Mouse (Mus musculus): Measurements from ENCODE around the gene Defb18. TPM values are rescaled to one million over a fixed set of nuclear protein-coding genes. Genes with fewer than 3 reads are reported as not detected.
"Not testable (repeated sequence)": the region's sequence is repeated elsewhere in the genome, so short reads cannot be mapped to it uniquely, and the experiment has no call there.

Defb18 gene
- total RNA-seq (2014; rRNA removed) (not detected in 2 replicates), polyA plus RNA-seq (2015; fragmentation: Nextera tagmentation; extraction: Ambion mirVana) (not detected in 2 replicates)

GRCm38 (mm10) chr1:18237343-18237742 is at the start of gene Defb18:
Gene Defb18, minus strand, starts transcription at chr1:18237443.
- H3K4me3 ChIP-seq (ENCODE audit: low read depth, low read length): no peak within 1 kb of the TSS
- no peaks in the 10 kb centered on the region for H3K4me1 ChIP-seq (ENCODE audit: insufficient read depth)
- no peak for DNase-seq
- no peaks in the 10 kb centered on the region for H3K36me3 ChIP-seq (ENCODE audit: insufficient read depth)
- no peak within 1 kb of the TSS for H3K27ac ChIP-seq (ENCODE audit: low read depth, low read length)
- no peaks in the 10 kb centered on the region for H3K27me3 ChIP-seq (ENCODE audit: insufficient read depth, low read length)
- no peak within 1 kb of the TSS for H3K9ac ChIP-seq
- H3K4me2 ChIP-seq (ENCODE audit: low read depth): no peak within 1 kb of the TSS
- 75% methylated on average over 1 of the region's 1 CpGs for WGBS
- no peaks in the 10 kb centered on the region for H3K9me3 ChIP-seq (ENCODE audit: low read length)
- ATAC-seq: no peak
- no peak for TF ChIP-seq CTCF (IDR thresholded peaks at IDR 0.05; ENCODE audit: low read depth)

GRCm38 (mm10) chr1:18271095-18271494 is 33.9 kb upstream of the Defb18 start:
- no peak overlapping the region for H3K27ac ChIP-seq (ENCODE audit: low read depth, low read length)
- WGBS: 83% methylated on average over 4 of the region's 4 CpGs
- TF ChIP-seq CTCF (IDR thresholded peaks at IDR 0.05; ENCODE audit: low read depth): no peak
- H3K36me3 ChIP-seq (ENCODE audit: insufficient read depth): no peaks in the 10 kb centered on the region
- ATAC-seq (no peak), DNase-seq (no peak)
- H3K4me2 ChIP-seq (ENCODE audit: low read depth): no peak overlapping the region
- H3K4me1 ChIP-seq (ENCODE audit: insufficient read depth): no peaks in the 10 kb centered on the region
- H3K9ac ChIP-seq: no peak overlapping the region
- H3K9me3 ChIP-seq (ENCODE audit: low read length): no peaks in the 10 kb centered on the region
- no peaks in the 10 kb centered on the region for H3K27me3 ChIP-seq (ENCODE audit: insufficient read depth, low read length)
- H3K4me3 ChIP-seq (ENCODE audit: low read depth, low read length): no peak overlapping the region

- Histone ChIP-seq H3K9me3 (ENCODE audit: low read length) (no peaks in the 10 kb centered on the region), H3K4me2 (ENCODE audit: low read depth) (no peak overlapping the region), H3K27ac (ENCODE audit: low read depth, low read length) (no peak overlapping the region), H3K9ac (no peak overlapping the region), H3K36me3 (ENCODE audit: insufficient read depth) (no peaks in the 10 kb centered on the region), H3K27me3 (ENCODE audit: insufficient read depth, low read length) (no peaks in the 10 kb centered on the region), H3K4me1 (ENCODE audit: insufficient read depth) (no peaks in the 10 kb centered on the region), H3K4me3 (ENCODE audit: low read depth, low read length) (no peak overlapping the region)
- no peak for ATAC-seq
- TF ChIP-seq CTCF (IDR thresholded peaks at IDR 0.05; ENCODE audit: low read depth): no peak
- WGBS: 40% methylated on average over 5 of the region's 5 CpGs
- no peak for DNase-seq
Measured at GRCm38 (mm10) chr1:18268845-18269244, 31.6 kb upstream of the Defb18 start.

GRCm38 (mm10) chr1:18265038-18265437 is 27.8 kb upstream of the Defb18 start, which contains the start of gene Defb41:
Gene Defb41, minus strand, starts transcription at chr1:18265138.
- no peaks in the 10 kb centered on the region for H3K9me3 ChIP-seq (ENCODE audit: low read length)
- H3K9ac ChIP-seq: no peak within 1 kb of the TSS
- no peak within 1 kb of the TSS for H3K4me3 ChIP-seq (ENCODE audit: low read depth, low read length)
- H3K36me3 ChIP-seq (ENCODE audit: insufficient read depth): no peaks in the 10 kb centered on the region
- no peaks in the 10 kb centered on the region for H3K27me3 ChIP-seq (ENCODE audit: insufficient read depth, low read length)
- H3K4me2 ChIP-seq (ENCODE audit: low read depth): no peak within 1 kb of the TSS
- ATAC-seq (no peak), DNase-seq (no peak)
- H3K4me1 ChIP-seq (ENCODE audit: insufficient read depth): no peaks in the 10 kb centered on the region
- no peak within 1 kb of the TSS for H3K27ac ChIP-seq (ENCODE audit: low read depth, low read length)
- TF ChIP-seq CTCF (IDR thresholded peaks at IDR 0.05; ENCODE audit: low read depth): no peak

- not testable (repeated sequence) for H3K9me3 ChIP-seq (ENCODE audit: low read length); H3K4me1 ChIP-seq (ENCODE audit: insufficient read depth); ATAC-seq; H3K27ac ChIP-seq (ENCODE audit: low read depth, low read length); DNase-seq; H3K9ac ChIP-seq; H3K36me3 ChIP-seq (ENCODE audit: insufficient read depth); H3K27me3 ChIP-seq (ENCODE audit: insufficient read depth, low read length); H3K4me2 ChIP-seq (ENCODE audit: low read depth); H3K4me3 ChIP-seq (ENCODE audit: low read depth, low read length)
- 87% methylated on average over 9 of the region's 9 CpGs for WGBS
Measured at GRCm38 (mm10) chr1:18245801-18246580, 8.7 kb upstream of the Defb18 start.

GRCm38 (mm10) chr1:18223385-18223945 is 13.8 kb downstream of the Defb18 start:
- ATAC-seq: no peak
- Histone ChIP-seq H3K4me2 (ENCODE audit: low read depth) (no peak overlapping the region), H3K27ac (ENCODE audit: low read depth, low read length) (no peak overlapping the region), H3K4me1 (ENCODE audit: insufficient read depth) (no peaks in the 10 kb centered on the region), H3K9me3 (ENCODE audit: low read length) (no peaks in the 10 kb centered on the region), H3K9ac (no peak overlapping the region), H3K27me3 (ENCODE audit: insufficient read depth, low read length) (no peaks in the 10 kb centered on the region), H3K36me3 (ENCODE audit: insufficient read depth) (no peaks in the 10 kb centered on the region), H3K4me3 (ENCODE audit: low read depth, low read length) (no peak overlapping the region)
- no peak for TF ChIP-seq CTCF (IDR thresholded peaks at IDR 0.05; ENCODE audit: low read depth)
- DNase-seq: no peak
- WGBS: 68% methylated on average over 3 of the region's 3 CpGs

GRCm38 (mm10) chr1:18191719-18192118 is 45.5 kb downstream of the Defb18 start:
- DNase-seq (peak; percentile 54), ATAC-seq (peak; percentile 76)
- 8% methylated on average over 4 of the region's 4 CpGs for WGBS
- Histone ChIP-seq H3K4me3 (ENCODE audit: low read depth, low read length) (no peak overlapping the region), H3K27me3 (ENCODE audit: insufficient read depth, low read length) (no peaks in the 10 kb centered on the region), H3K27ac (ENCODE audit: low read depth, low read length) (no peak overlapping the region), H3K4me1 (ENCODE audit: insufficient read depth) (no peaks in the 10 kb centered on the region), H3K36me3 (ENCODE audit: insufficient read depth) (no peaks in the 10 kb centered on the region), H3K9ac (no peak overlapping the region), H3K4me2 (ENCODE audit: low read depth) (no peak overlapping the region), H3K9me3 (ENCODE audit: low read length) (no peaks in the 10 kb centered on the region)
- no peak for TF ChIP-seq CTCF (IDR thresholded peaks at IDR 0.05; ENCODE audit: low read depth)

Measured in forebrain, postnatal 0 days (tissue).